Mouse (Mus musculus): ENCODE data around the gene Smim12.

Gene Smim12

GRCm38 (mm10) chr4:127243552-127243951, at the start of gene Smim12:
Smim12 (plus strand) TSS chr4:127243784.
- DNase-seq (ENCODE audit: low spot score), result peak; percentile 97

GRCm38 (mm10) chr4:127194477-127195269, 48.9 kb upstream of the Smim12 start:
- no peak for DNase-seq (ENCODE audit: low spot score)

GRCm38 (mm10) chr4:127198609-127199008, 45.0 kb upstream of the Smim12 start:
- no peak for DNase-seq (ENCODE audit: low spot score)

DNA sequence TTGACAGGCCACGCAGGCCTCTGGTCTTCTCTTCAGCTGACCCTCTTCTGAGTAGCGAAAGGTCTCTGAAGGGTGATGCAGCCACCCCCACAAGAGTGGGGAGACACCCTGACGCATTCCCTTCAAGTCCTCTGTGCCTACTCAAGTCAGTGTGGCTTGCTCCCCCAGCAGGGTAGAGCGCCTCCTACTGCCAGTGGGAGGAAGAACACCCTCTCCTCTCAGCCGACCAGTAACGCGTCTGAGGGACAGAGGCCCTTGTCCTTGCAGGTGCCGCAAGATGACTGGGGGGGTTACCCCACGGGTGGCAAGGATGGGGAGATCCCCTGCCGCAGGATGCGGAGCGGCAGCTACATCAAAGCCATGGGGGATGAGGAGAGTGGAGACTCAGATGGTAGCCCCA, 44.2 kb upstream of the Smim12 start:
- DNase-seq (ENCODE audit: low spot score), result no peak

GRCm38 (mm10) chr4:127200164-127200722, 43.3 kb upstream of the Smim12 start:
- DNase-seq (ENCODE audit: low spot score), result no peak

DNA sequence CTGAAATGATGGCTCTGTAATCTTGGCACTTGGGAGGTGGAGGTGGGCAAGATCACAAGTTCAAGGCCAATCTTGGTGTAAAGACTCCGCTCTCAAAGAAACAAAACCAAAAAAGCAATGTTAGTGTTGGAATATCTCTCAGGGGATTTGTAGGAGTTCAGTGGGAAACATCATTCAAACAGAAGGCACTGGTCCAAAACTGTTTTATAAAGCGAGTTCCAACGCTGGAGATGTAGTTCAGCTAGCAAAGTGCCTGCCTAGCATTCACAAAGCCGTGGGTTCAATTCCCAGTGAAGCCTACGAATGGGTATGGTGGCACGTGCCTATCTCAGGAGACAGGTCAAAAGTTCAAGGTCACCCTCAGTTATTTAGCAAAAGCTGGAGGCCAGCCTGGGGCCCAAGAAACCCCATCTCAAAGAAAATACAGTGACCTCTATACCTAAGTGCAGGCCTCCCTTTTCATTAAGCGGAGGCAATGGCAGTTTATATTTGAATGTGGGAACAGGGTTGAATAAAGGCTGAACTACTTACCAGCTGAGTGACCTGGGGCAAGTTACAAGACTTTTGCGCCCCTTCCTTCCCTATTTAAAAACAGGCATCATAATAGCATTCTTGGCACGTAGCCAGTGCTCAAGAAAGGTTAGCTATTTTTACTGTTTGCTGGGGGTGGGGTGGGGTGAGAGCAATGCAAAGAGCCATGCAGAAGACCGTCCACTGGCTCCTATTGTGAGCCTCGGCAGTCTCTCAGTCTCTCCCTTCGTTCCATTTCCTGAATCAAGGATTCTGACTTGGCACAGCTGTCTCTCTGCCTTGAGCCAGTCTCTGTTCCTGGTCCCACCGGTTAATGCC, 42.6 kb upstream of the Smim12 start:
- DNase-seq (ENCODE audit: low spot score), result no peak

DNA sequence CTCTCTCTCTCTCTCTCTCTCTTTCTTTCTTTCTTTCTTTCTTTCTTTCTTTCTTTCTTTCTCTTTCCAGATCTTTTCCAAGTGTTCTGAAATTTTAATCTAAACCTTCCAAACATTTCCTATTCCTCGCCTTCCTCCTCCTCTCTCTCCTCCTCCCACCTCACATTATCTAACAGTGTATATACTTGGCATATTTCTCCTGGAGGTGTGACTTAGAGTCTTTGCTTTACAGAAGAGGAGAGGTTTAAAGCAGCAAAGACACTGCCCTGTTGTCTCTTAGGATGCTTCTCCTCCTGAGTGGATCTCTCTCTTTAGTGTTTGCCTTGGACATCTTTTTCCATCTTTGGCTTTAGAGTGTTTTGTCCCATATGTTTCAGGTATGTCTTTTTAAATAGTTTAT, 40.5 kb upstream of the Smim12 start:
- no peak for DNase-seq (ENCODE audit: low spot score)

GRCm38 (mm10) chr4:127211318-127211717, 32.3 kb upstream of the Smim12 start:
- no peak for DNase-seq (ENCODE audit: low spot score)

- DNase-seq (ENCODE audit: low spot score), result no peak
Observed at GRCm38 (mm10) chr4:127214510-127214909, 29.1 kb upstream of the Smim12 start.

DNA sequence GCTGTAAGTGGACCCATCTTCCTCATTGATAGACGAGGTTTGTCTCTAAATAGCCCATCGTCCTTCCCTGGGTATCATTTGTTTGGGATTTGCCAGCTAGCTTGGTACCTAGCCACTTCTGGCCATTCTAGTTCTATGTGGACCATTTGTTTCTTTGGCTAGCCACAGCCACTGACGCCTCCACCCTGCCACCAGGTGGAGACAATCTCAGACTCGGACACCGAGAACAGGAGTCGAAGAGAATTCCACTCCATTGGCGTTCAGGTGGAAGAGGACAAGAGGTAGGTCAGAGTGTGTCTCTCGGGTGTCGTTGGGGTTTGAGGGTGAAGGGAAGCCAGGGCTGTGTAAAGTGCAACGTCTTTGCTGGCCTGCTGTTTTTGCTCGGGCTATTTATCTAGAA, 28.5 kb upstream of the Smim12 start:
- DNase-seq (ENCODE audit: low spot score), result no peak

- DNase-seq (ENCODE audit: low spot score), result peak; percentile 33
Observed at GRCm38 (mm10) chr4:127215799-127216198, 27.8 kb upstream of the Smim12 start.

DNA sequence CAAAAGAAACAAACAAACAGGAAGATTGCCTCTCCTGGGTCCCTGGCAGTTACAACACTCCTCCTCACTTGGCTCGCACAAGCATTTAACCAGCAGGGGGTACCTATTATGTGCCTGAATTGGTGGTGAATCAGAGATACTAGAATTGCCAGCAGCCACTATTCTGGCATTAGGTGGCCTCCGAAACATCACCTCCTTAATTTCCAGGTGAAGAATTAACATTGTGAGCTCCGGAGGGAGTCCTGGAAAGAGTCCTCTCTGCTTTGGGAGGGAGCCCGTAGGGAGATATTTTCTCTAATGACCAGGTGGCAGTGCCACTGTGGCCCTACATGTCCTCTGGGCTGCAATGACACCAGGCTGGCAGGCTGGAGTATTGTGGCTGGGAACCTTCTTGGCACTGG, 27.3 kb upstream of the Smim12 start:
- DNase-seq (ENCODE audit: low spot score), result no peak

DNA sequence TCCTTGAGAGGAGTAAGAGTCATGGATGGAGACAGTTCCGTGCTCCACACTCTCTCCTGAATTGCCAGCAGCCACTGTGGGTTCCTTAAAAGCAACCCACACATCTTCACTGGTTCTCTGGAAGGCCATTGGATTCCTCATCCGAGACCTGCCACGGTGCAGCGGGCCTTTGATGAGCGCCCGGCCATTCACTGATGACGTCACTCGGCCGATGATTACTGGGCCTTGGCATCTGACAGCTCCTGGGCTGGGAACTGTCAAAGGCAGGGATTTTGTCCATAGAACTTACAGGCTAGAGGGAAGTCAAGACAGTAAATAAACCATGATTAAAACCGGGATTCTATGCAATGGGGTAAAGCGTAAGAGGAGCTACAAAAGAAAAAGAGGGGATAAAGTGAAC, 26.5 kb upstream of the Smim12 start:
- peak; percentile 30 for DNase-seq (ENCODE audit: low spot score)

DNA sequence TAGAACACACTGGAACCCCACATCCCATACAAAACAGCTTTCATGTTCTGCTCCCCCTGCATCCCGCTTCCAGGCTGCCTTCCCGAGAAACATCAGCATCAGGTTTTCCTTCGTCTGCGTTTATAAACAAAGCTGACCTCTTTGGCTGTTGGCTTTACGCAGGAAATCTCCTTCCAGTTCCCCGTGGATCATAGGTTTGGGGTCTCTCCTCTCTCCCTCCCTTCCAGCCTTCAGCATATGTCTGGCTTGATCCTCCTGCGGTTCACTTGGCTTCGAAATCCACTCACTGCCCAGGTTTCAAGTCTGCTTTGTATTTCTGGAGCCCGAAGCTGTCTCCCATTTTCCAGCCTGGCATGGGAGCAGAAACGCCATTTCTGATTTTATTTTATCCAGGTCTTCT, 20.3 kb upstream of the Smim12 start:
- no peak for DNase-seq (ENCODE audit: low spot score)

DNA sequence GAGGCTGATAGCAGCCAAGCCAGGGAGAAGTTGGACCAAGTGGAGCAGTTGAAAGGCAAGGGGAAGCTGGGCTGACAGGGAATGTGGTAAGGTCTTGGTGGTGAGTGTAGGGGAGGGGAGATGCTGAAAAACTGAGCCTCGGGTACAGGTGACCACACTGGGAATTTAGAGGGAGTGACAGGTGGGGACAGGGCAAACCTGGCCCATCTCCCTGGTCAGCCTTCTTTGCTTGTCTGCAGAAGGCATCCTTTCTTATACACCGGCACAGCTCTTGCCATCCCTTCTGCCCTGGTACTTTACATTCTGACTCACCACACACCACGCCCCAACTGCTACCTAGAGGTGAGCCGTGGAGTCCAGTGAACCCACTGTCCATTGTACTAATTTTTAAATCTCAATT, 19.8 kb upstream of the Smim12 start:
- no peak for DNase-seq (ENCODE audit: low spot score)

DNA sequence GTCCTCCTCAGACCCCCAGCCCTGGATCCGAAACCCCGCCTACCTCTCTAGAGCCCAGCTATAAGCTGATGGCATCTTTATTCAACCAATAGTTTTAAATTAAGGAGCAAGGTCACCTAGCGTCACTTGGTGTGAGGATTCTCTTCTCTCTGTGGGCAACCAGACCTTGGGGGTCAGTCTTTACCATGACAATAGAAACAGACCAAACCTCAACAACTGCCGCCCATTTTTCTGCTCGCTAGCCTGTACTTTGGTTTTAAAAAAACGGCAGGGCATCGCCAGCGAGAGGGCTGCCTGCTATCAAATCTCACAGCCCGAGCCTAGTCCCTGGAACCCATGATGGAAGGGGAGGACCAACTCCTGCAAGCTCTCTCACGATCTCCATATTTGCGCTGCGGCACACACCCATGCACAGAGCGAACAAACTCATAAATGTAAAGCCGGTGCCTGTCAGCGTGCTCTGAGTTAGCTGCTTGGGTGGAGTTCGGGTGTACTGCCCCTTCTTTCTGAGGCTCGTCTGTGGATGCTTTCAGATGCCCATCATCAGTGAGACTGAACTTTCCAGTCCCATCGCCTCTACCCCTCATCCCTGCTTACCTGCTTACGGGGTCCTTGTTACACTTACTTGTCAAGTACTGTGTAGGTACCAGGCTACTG, 19.0 kb upstream of the Smim12 start:
- DNase-seq (ENCODE audit: low spot score), result no peak

DNA sequence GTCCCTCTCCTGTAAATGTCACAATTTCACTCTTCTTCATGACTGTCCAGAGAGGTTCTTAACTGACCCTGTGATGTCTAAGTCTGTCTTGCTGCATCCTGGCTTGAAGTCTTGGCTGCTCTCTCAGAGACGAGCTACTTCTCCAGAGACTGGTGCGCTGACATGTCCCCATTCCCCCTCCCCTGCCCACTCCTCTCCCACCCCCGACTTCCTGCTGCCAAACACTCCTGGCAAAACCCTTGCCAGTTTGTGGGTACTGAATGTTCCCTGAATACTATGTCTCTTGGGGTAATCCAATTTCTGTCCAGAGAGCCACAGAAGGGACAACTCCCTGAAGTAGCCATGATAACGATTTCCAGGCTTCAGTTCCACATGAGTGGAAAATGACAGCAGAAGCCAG, 17.5 kb upstream of the Smim12 start:
- no peak for DNase-seq (ENCODE audit: low spot score)

DNA sequence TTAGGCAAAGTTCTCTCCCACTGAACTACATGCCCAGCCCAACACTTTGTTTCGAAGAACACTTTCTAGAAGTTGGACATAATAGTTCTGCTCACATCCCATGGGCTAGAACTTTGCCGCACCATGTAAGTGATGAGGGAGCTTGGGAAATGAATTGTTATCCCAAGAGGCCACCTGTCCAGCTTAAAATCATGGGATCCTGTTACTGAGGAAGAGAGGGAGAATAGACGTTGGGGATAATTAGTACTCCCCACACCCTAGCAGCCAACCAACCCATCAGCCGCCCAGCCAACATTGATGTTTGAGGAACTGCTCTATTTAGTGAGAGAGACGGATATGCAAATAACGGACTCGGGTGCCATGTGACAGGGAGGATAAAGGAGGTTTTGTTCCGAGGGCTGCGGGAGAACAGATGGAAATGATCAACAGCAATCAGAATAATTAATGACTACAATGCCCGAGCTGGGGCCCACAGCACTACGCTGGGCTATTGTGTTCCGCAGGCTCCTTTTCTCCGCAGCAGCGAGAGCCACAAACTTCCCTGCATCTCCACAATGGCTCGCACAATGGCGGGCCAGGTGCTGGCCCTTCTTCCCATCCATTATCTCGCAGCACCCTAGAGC, 16.4 kb upstream of the Smim12 start:
- peak; percentile 63 for DNase-seq (ENCODE audit: low spot score)

DNA sequence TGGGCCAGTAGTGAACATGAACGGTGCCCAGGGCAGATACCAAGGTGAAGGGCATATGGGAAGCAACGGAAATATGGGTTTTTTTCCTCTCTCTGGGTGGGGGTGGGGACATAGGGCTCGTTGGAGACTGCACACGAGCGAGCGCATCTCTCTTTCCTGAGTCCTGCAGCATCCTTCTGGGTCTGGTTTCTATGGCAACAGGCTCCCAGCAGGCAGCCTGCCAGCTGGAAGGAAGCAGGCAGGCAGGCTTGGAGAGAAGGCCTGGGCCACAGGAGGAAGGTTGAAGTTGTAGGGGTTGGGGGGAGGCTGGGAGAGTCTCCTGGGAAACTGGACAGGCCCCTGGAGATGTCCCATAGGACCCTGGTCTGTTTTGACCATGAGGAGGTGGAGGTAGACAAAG, 11.6 kb upstream of the Smim12 start:
- peak; percentile 59 for DNase-seq (ENCODE audit: low spot score)

- DNase-seq (ENCODE audit: low spot score), result no peak
Observed at GRCm38 (mm10) chr4:127232551-127232950, 11.0 kb upstream of the Smim12 start.

GRCm38 (mm10) chr4:127233416-127234125, 10.0 kb upstream of the Smim12 start:
- no peak for DNase-seq (ENCODE audit: low spot score)
